Mouse (Mus musculus): ENCODE data around the gene Ebpl. TPM values are rescaled to one million over a fixed set of nuclear protein-coding genes. Genes with fewer than 3 reads are reported as not detected.

Gene Ebpl
- polyA plus RNA-seq, 1 experiment from 2014 or later, result 13.4 TPM

DNA sequence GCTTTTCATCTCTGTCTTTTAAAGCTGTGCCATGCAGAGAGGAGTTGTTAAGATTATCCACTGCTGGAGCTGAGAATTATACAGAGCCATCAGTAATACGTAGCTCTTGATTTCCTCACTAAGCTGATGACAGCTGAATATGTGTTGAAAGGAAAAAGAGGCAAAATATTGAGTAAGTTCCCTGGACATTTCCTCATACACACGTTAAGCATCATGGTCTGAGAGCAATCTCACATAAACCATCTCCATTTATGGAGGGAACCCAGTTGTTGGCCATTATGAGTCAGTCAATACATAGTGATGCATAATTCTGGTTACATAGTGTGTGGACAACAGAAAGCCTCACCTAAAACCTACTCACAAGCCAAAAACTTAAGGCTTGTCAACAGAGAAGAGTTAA is 57.8 kb downstream of the Ebpl start:
- Histone ChIP-seq H3K36me3 (ENCODE audit: insufficient read depth, low read length) (no peaks in the 10 kb centered on the region), H3K27ac (no peak overlapping the region), H3K27me3 (ENCODE audit: insufficient read depth, low read length) (no peaks in the 10 kb centered on the region), H3K4me2 (ENCODE audit: low read length) (no peak overlapping the region), H3K9ac (ENCODE audit: low read depth, low read length) (no peak overlapping the region), H3K9me3 (replicated peaks; ENCODE audit: low read length) (no peaks in the 10 kb centered on the region), H3K4me1 (replicated peaks; ENCODE audit: insufficient read depth, low read length) (no peaks in the 10 kb centered on the region), H3K4me3 (replicated peaks; ENCODE audit: low read depth, low read length) (no peak overlapping the region)
- 76% methylated on average over 2 of the region's 2 CpGs for WGBS
- TF ChIP-seq CTCF (IDR thresholded peaks at IDR 0.05; ENCODE audit: low read depth), result no peak
- ATAC-seq (replicated peaks; ENCODE audit: low FRiP score, low read depth), result no peak
- DNase-seq (ENCODE audit: low spot score), result no peak

DNA sequence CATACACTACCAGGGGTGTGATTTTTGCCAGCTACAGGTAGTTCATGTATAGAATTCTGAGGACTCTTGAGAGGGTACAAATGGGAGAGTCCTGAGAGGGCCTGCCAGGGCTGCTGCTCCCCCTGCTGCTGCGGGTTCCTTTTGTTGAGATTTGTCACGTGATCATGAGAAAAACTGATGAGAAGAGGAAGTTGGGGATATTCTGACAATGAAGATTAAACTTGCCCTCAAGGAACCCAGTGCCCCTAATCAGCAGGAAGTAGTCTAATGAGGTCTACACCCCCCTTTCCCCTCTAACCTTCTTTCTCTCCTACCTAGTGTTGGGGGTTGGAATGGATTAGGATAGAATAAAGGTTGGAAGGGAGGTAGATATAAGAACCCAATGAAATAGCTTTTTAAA is 58.9 kb downstream of the Ebpl start:
- Histone ChIP-seq H3K27me3 (ENCODE audit: insufficient read depth, low read length) (no peaks in the 10 kb centered on the region), H3K36me3 (ENCODE audit: insufficient read depth, low read length) (no peaks in the 10 kb centered on the region), H3K4me2 (ENCODE audit: low read length) (no peak overlapping the region), H3K9ac (ENCODE audit: low read depth, low read length) (no peak overlapping the region), H3K4me3 (replicated peaks; ENCODE audit: low read depth, low read length) (no peak overlapping the region), H3K27ac (no peak overlapping the region), H3K9me3 (replicated peaks; ENCODE audit: low read length) (no peaks in the 10 kb centered on the region), H3K4me1 (replicated peaks; ENCODE audit: insufficient read depth, low read length) (no peaks in the 10 kb centered on the region)
- 52% methylated on average over 2 of the region's 2 CpGs for WGBS
- no peak for DNase-seq (ENCODE audit: low spot score)
- TF ChIP-seq CTCF (IDR thresholded peaks at IDR 0.05; ENCODE audit: low read depth), result no peak
- no peak for ATAC-seq (replicated peaks; ENCODE audit: low FRiP score, low read depth)

DNA sequence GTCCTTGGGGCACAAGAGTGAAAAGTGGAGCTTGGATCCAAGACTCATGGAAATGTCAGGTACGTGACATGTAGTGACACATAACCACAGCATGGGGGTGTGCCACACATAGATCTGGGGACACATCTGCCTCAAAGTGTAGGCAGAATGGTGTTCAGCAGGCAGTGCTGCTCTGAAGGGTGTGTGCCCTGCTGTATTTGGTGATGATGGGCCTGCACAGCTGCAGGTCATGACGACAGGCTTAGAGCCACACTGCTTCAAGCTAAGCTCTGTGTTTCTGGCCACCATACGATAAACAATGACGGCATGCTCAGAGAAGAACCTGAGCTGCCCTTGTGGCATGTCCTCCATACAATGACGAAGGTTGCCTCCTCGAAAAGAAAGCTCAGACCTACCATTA is 60.4 kb downstream of the Ebpl start:
- ATAC-seq (replicated peaks; ENCODE audit: low FRiP score, low read depth), result no peak
- 89% methylated on average over 6 of the region's 6 CpGs for WGBS
- no peak for TF ChIP-seq CTCF (IDR thresholded peaks at IDR 0.05; ENCODE audit: low read depth)

DNA sequence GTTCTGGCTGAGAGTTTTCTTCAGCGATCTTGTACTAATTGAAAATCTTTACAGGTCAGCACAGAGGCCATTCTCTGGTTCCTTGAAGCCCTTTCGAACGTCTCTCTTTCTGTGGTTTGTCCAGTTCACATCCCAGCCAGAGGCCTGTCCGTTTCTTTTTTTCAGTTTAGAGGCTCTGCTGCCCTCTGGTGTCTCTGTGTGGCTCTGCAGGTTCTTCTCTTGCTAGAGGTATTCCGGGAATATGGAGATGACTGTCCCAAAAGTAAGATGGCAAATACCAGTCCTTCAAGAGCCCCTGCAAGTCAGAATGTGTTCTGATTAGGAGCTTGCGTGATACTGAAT is 65.5 kb downstream of the Ebpl start:
- H3K4me2 ChIP-seq (ENCODE audit: low read length), result peak overlapping the region; percentile 10; the same call in 1 of the 2 replicates

More for the DNA sequence above, 60.4 kb downstream of the Ebpl start:
- Histone ChIP-seq H3K27me3 (ENCODE audit: insufficient read depth, low read length) (no peaks in the 10 kb centered on the region), H3K9me3 (replicated peaks; ENCODE audit: low read length) (no peaks in the 10 kb centered on the region), H3K4me2 (ENCODE audit: low read length) (no peak overlapping the region), H3K36me3 (ENCODE audit: insufficient read depth, low read length) (no peaks in the 10 kb centered on the region), H3K9ac (ENCODE audit: low read depth, low read length) (no peak overlapping the region), H3K27ac (no peak overlapping the region), H3K4me1 (replicated peaks; ENCODE audit: insufficient read depth, low read length) (no peaks in the 10 kb centered on the region), H3K4me3 (replicated peaks; ENCODE audit: low read depth, low read length) (no peak overlapping the region)
- no peak for DNase-seq (ENCODE audit: low spot score)

DNA sequence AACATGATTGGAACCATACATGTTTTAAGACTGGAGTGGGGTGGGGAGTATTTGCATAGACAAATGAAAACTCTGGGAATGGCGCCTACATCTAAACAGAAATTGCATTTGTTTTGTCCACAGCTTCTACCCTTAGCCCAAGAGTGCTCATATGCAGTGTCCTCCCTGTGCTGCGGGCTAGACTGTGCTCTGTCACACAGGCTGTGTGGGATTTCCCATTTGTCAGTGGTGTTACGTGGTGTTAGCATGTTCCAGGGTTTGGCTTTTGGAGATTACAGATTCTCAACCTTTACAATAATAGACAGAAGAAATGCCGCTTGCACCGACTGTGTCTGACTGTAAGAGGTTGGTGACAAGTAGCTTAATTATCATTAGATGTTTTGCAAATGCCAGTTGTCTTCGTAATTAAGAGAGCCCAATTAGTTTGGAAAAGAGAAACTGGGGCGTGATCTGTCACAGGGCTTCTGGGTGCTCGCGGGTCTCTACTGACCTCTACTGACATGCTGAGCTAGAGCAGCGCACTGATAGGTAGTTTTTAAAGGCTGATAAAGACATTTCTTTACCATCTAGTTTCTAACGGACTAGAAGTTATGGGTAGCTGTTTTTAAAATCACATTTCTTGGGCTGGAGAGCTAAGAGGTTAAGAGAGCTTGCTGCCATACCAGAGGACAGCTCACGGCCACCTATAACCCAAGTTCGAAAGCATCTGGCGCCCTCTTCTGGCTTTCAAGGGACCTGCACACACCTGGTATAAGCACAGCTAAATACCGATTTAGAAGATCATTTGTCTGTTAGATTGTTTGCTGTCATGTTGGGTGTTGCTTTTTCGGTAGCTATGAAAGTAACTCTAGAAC is 66.1 kb downstream of the Ebpl start:
- WGBS, result 54% methylated on average over 16 of the region's 16 CpGs

More for the DNA sequence above, 65.5 kb downstream of the Ebpl start:
- 19% methylated on average over 6 of the region's 6 CpGs for WGBS
- peak; percentile 72 for DNase-seq (ENCODE audit: low spot score)
- H3K9ac ChIP-seq (ENCODE audit: low read depth, low read length), result no peak overlapping the region
- H3K9me3 ChIP-seq (replicated peaks; ENCODE audit: low read length), result no peaks in the 10 kb centered on the region
- no peak overlapping the region for H3K4me3 ChIP-seq (replicated peaks; ENCODE audit: low read depth, low read length)
- peak; percentile 43 for TF ChIP-seq CTCF (IDR thresholded peaks at IDR 0.05; ENCODE audit: low read depth)
- H3K36me3 ChIP-seq (ENCODE audit: insufficient read depth, low read length), result no peaks in the 10 kb centered on the region
- H3K27me3 ChIP-seq (ENCODE audit: insufficient read depth, low read length), result no peaks in the 10 kb centered on the region
- H3K27ac ChIP-seq, result no peak overlapping the region
- no peak for ATAC-seq (replicated peaks; ENCODE audit: low FRiP score, low read depth)
- H3K4me1 ChIP-seq (replicated peaks; ENCODE audit: insufficient read depth, low read length), result no peaks in the 10 kb centered on the region

DNA sequence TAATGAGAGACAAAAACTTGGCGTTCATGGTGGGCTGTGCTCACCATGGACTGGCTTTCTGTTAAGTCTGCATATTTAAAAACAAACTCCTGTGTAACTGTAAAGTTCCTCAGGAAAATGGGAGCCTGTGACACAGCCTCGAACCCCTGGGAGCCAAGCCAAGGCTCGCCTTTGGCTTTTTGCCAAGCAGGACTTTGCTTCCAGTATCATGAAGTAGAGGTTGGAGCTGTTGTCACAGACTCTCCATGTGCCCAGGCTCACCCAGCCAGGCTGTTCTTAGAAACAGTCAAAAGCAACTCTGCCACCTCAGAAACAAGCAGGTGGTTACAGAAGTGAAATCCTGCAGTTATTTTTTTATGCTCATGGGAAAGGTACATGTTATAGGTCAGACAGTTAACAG is 69.6 kb downstream of the Ebpl start:
- H3K4me1 ChIP-seq (replicated peaks; ENCODE audit: insufficient read depth, low read length), result no peaks in the 10 kb centered on the region
- no peaks in the 10 kb centered on the region for H3K27me3 ChIP-seq (ENCODE audit: insufficient read depth, low read length)
- no peak for ATAC-seq (replicated peaks; ENCODE audit: low FRiP score, low read depth)
- no peak overlapping the region for H3K27ac ChIP-seq
- 45% methylated on average over 3 of the region's 3 CpGs for WGBS
- no peaks in the 10 kb centered on the region for H3K9me3 ChIP-seq (replicated peaks; ENCODE audit: low read length)
- no peaks in the 10 kb centered on the region for H3K36me3 ChIP-seq (ENCODE audit: insufficient read depth, low read length)
- no peak for DNase-seq (ENCODE audit: low spot score)
- no peak overlapping the region for H3K4me2 ChIP-seq (ENCODE audit: low read length)
- no peak overlapping the region for H3K9ac ChIP-seq (ENCODE audit: low read depth, low read length)
- TF ChIP-seq CTCF (IDR thresholded peaks at IDR 0.05; ENCODE audit: low read depth), result no peak
- no peak overlapping the region for H3K4me3 ChIP-seq (replicated peaks; ENCODE audit: low read depth, low read length)

More for the DNA sequence above, 66.1 kb downstream of the Ebpl start:
- Histone ChIP-seq H3K27me3 (ENCODE audit: insufficient read depth, low read length) (no peaks in the 10 kb centered on the region), H3K36me3 (ENCODE audit: insufficient read depth, low read length) (no peaks in the 10 kb centered on the region), H3K9me3 (replicated peaks; ENCODE audit: low read length) (no peaks in the 10 kb centered on the region), H3K27ac (no peak overlapping the region), H3K4me3 (replicated peaks; ENCODE audit: low read depth, low read length) (no peak overlapping the region), H3K9ac (ENCODE audit: low read depth, low read length) (no peak overlapping the region), H3K4me2 (ENCODE audit: low read length) (peak overlapping the region; percentile 10; the same call in 1 of the 2 replicates), H3K4me1 (replicated peaks; ENCODE audit: insufficient read depth, low read length) (no peaks in the 10 kb centered on the region)
- peak; percentile 74 for DNase-seq (ENCODE audit: low spot score)
- ATAC-seq (replicated peaks; ENCODE audit: low FRiP score, low read depth), result no peak
- peak; percentile 71 for TF ChIP-seq CTCF (IDR thresholded peaks at IDR 0.05; ENCODE audit: low read depth)
